Mouse (Mus musculus) kidney, postnatal 10 days (tissue): ENCODE data around the gene Tank.
A peak's percentile ranks its signal among the peaks of the same experiment; 100 is the strongest.

ENCODE experiments used
- DNase-seq: peaks from one replicate; pipeline ENCODE4 v3.0.0; 2021; ENCODE audit warnings: mixed read lengths

Gene Tank

GRCm38 (mm10) chr2:61578433-61578832, at the start of gene Tank:
Gene Tank (plus strand): TSS chr2:61578585.
- DNase-seq, result no peak

- DNase-seq, result no peak
Measured at GRCm38 (mm10) chr2:61532326-61532725, 46.1 kb upstream of the Tank start.

- peak; percentile 31 for DNase-seq
Measured at GRCm38 (mm10) chr2:61533131-61533530, 45.3 kb upstream of the Tank start.

GRCm38 (mm10) chr2:61536901-61537300, 41.5 kb upstream of the Tank start:
- DNase-seq, result no peak

GRCm38 (mm10) chr2:61539378-61539777, 39.0 kb upstream of the Tank start:
- DNase-seq, result no peak

- no peak for DNase-seq
Measured at GRCm38 (mm10) chr2:61542426-61542825, 36.0 kb upstream of the Tank start.

- no peak for DNase-seq
Measured at GRCm38 (mm10) chr2:61545666-61546065, 32.7 kb upstream of the Tank start.

GRCm38 (mm10) chr2:61548021-61548420, 30.4 kb upstream of the Tank start:
- DNase-seq, result no peak

GRCm38 (mm10) chr2:61551680-61552079, 26.7 kb upstream of the Tank start:
- DNase-seq, result no peak

GRCm38 (mm10) chr2:61555367-61555766, 23.0 kb upstream of the Tank start:
- DNase-seq, result no peak

- DNase-seq, result no peak
Measured at GRCm38 (mm10) chr2:61555825-61556224, 22.6 kb upstream of the Tank start.

GRCm38 (mm10) chr2:61556639-61557038, 21.7 kb upstream of the Tank start:
- DNase-seq, result no peak

- DNase-seq, result no peak
Measured at GRCm38 (mm10) chr2:61557848-61558471, 20.4 kb upstream of the Tank start.

GRCm38 (mm10) chr2:61561058-61561457, 17.3 kb upstream of the Tank start:
- no peak for DNase-seq

- DNase-seq, result no peak
Measured at GRCm38 (mm10) chr2:61563202-61563601, 15.2 kb upstream of the Tank start.

GRCm38 (mm10) chr2:61567045-61567783, 11.2 kb upstream of the Tank start:
- peak; percentile 27 for DNase-seq

GRCm38 (mm10) chr2:61569181-61569580, 9.2 kb upstream of the Tank start:
- DNase-seq, result no peak

- DNase-seq, result no peak
Measured at GRCm38 (mm10) chr2:61571343-61571955, 6.9 kb upstream of the Tank start.

- no peak for DNase-seq
Measured at GRCm38 (mm10) chr2:61576497-61576896, 1.9 kb upstream of the Tank start.

- no peak for DNase-seq
Measured at GRCm38 (mm10) chr2:61576928-61577695, 1.3 kb upstream of the Tank start.

GRCm38 (mm10) chr2:61577696-61578062, 706 bp upstream of the Tank start:
- peak; percentile 14 for DNase-seq

GRCm38 (mm10) chr2:61579501-61579990, 1.2 kb downstream of the Tank start:
- no peak for DNase-seq

GRCm38 (mm10) chr2:61580091-61580490, 1.7 kb downstream of the Tank start:
- no peak for DNase-seq
